Mouse (Mus musculus) E14TG2a.4 (cell line): ENCODE data around the gene Igfbp1.

Experiments used
- CTCF ChIP-seq: conservative IDR thresholded peaks from 2 replicates; pipeline ENCODE4 v1.5.1; 2014; ENCODE audit warnings: low read length
- NANOG ChIP-seq: IDR thresholded peaks from 2 replicates; pipeline ENCODE4 v1.6.1; 2014; ENCODE audit warnings: borderline replicate concordance, low read length, mixed read lengths
- POU5F1 ChIP-seq: IDR thresholded peaks from 2 replicates; pipeline ENCODE4 v1.6.1; 2014; ENCODE audit warnings: low read length, borderline replicate concordance

DNA sequence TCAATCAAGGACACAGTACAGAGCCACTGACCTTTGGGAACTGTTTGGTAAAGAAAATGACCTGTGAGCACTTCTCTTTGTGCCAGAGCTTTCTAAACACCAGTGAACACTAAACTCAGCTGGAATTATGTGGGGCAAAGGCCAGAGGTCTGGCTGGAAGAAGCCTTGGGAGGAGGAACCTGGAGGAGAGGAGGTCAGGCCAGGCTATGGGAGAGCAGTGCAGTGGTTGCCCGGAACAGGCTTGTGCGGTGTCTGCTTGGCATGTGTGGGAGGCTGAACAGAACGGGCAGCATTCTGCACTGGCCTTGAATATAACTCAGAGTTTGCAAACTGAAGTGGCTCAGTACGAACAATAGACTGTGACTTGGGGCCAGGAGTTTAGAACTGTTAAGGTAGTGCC lies 32.4 kb downstream of the Igfbp1 start:
- no peak for TF ChIP-seq CTCF
- TF ChIP-seq NANOG, result no peak
- no peak for TF ChIP-seq POU5F1
